ENCODE assay signal across 18 mouse cellular contexts in genomic region chr8:124463111-124463510, GRCm38 (mm10). TPM values are rescaled to one million over a fixed set of nuclear protein-coding genes. Genes with fewer than 3 reads are reported as not detected.
DNase-seq lines count a peak whose midpoint lies in the region; ATAC-seq and TF ChIP-seq lines count a peak whose summit lies in the region.
"Had no signal": no experiment of that assay in that cellular context is flagged by ENCODE, and none has a peak within 500 bp of the region (broad histone marks: within the 10 kb centered on the region; RNA-seq: fewer than 3 reads in every experiment).

No protein-coding gene starts in this region.

- ATAC-seq in hindbrain, postnatal 0 days, result peak; percentile 10; the same call in 1 of the 2 replicates
- ATAC-seq in hindbrain, embryonic 14.5 days (ENCODE audit: low FRiP score), result no peak
- ATAC-seq in hindbrain, embryonic 16.5 days, result no peak
- ATAC-seq: forebrain, embryonic 13.5 days had no signal

- no peak overlapping the region for H3K9ac ChIP-seq in hindbrain, postnatal 0 days (replicated peaks; ENCODE audit: low read length)
- H3K9ac ChIP-seq in hindbrain, embryonic 14.5 days, result no peak overlapping the region
- H3K9ac ChIP-seq in hindbrain, embryonic 16.5 days (ENCODE audit: low read depth, low read length), result no peak overlapping the region
- H3K9ac ChIP-seq: forebrain, embryonic 13.5 days; hindbrain, embryonic 15.5 days; liver, embryonic 13.5 days; stomach, embryonic 15.5 days had no signal

- no peak for TF ChIP-seq POLR2A in olfactory bulb, adult 2 months (IDR thresholded peaks at IDR 0.05; ENCODE audit: insufficient read depth, low read depth, low read length)

- no peaks in the 10 kb centered on the region for H3K27me3 ChIP-seq in hindbrain, postnatal 0 days (ENCODE audit: insufficient read depth, low read length)
- no peaks in the 10 kb centered on the region for H3K27me3 ChIP-seq in hindbrain, embryonic 14.5 days (ENCODE audit: control insufficient read depth, insufficient read depth, low read length)
- H3K27me3 ChIP-seq in hindbrain, embryonic 16.5 days (replicated peaks; ENCODE audit: control insufficient read depth, insufficient read depth, low read length), result no peaks in the 10 kb centered on the region
- H3K27me3 ChIP-seq: hindbrain, embryonic 15.5 days; liver, embryonic 13.5 days; stomach, embryonic 15.5 days had no signal

- WGBS in hindbrain, postnatal 0 days, result 24% methylated on average over 4 of the region's 4 CpGs
- WGBS in hindbrain, embryonic 14.5 days, result 29% methylated on average over 4 of the region's 4 CpGs
- WGBS in olfactory bulb, adult 2 months, result 24% methylated on average over 4 of the region's 4 CpGs
- 37% methylated on average over 4 of the region's 4 CpGs for WGBS in hindbrain, embryonic 16.5 days

- H3K36me3 ChIP-seq in hindbrain, postnatal 0 days (ENCODE audit: insufficient read depth, low read length), result no peaks in the 10 kb centered on the region
- H3K36me3 ChIP-seq in hindbrain, embryonic 14.5 days (replicated peaks; ENCODE audit: control insufficient read depth, insufficient read depth), result no peaks in the 10 kb centered on the region
- no peaks in the 10 kb centered on the region for H3K36me3 ChIP-seq in hindbrain, embryonic 16.5 days (ENCODE audit: control insufficient read depth, insufficient read depth, low read length)
- H3K36me3 ChIP-seq: hindbrain, embryonic 15.5 days; liver, embryonic 13.5 days; stomach, embryonic 15.5 days had no signal

- H3K4me2 ChIP-seq in hindbrain, postnatal 0 days (ENCODE audit: low read depth, low read length), result no peak overlapping the region
- H3K4me2 ChIP-seq in hindbrain, embryonic 14.5 days (replicated peaks), result no peak overlapping the region
- H3K4me2 ChIP-seq in hindbrain, embryonic 16.5 days (ENCODE audit: low read length), result no peak overlapping the region
- H3K4me2 ChIP-seq: forebrain, embryonic 13.5 days; hindbrain, embryonic 15.5 days; liver, embryonic 13.5 days; stomach, embryonic 15.5 days had no signal

- no peaks in the 10 kb centered on the region for H3K9me3 ChIP-seq in hindbrain, postnatal 0 days (ENCODE audit: low read length)
- no peaks in the 10 kb centered on the region for H3K9me3 ChIP-seq in hindbrain, embryonic 14.5 days (ENCODE audit: control insufficient read depth, low read length)
- H3K9me3 ChIP-seq in hindbrain, embryonic 16.5 days (ENCODE audit: control insufficient read depth, low read length), result no peaks in the 10 kb centered on the region
- H3K9me3 ChIP-seq: forebrain, embryonic 13.5 days; hindbrain, embryonic 15.5 days; liver, embryonic 13.5 days; stomach, embryonic 15.5 days had no signal

- H3K4me1 ChIP-seq in hindbrain, postnatal 0 days (ENCODE audit: insufficient read depth, low read length), result 0 out of 2 replicates have a peak, but pooled peaks cover 7% of the 10 kb centered on the region
- H3K4me1 ChIP-seq in hindbrain, embryonic 14.5 days (replicated peaks; ENCODE audit: control insufficient read depth, insufficient read depth, low read length), result 0 out of 2 replicates have a peak, but pooled peaks cover 14% of the 10 kb centered on the region
- H3K4me1 ChIP-seq in olfactory bulb, adult 2 months (ENCODE audit: control insufficient read depth, insufficient read depth, low read length), result peaks cover 30% of the 10 kb centered on the region
- peaks cover 7% of the 10 kb centered on the region for H3K4me1 ChIP-seq in hindbrain, embryonic 16.5 days (ENCODE audit: control insufficient read depth, insufficient read depth, low read depth, low read length)
- H3K4me1 ChIP-seq: liver, embryonic 13.5 days; stomach, embryonic 15.5 days had no signal

- TF ChIP-seq CTCF in hindbrain, postnatal 0 days (IDR thresholded peaks at IDR 0.05; ENCODE audit: low read depth), result no peak; the same call in 1 of the 2 replicates
- no peak for TF ChIP-seq CTCF in olfactory bulb, adult 2 months (IDR thresholded peaks at IDR 0.05; ENCODE audit: insufficient read depth, low read depth, low read length)

- DNase-seq in cerebellum, postnatal 14 days, result peak; percentile 26 to 32
- DNase-seq in cerebellum, postnatal 4 days (ENCODE audit: low spot score in 2 of 2), result no peak
- peak; percentile 31 for DNase-seq in hindbrain, postnatal 0 days (ENCODE audit: low spot score)
- no peak for DNase-seq in hindbrain, embryonic 14.5 days (ENCODE audit: low spot score)
- peak; percentile 29 for DNase-seq in right cerebral cortex, adult 18-20 months
- no peak for DNase-seq in right cerebral cortex, postnatal 25 days
- DNase-seq: cerebellum, adult 11 months; kidney, adult 11 months; kidney, postnatal 10 days; liver, embryonic 13.5 days; thymus, adult 2 months had no signal

- H3K4me3 ChIP-seq in hindbrain, postnatal 0 days (ENCODE audit: low read length), result no peak overlapping the region
- H3K4me3 ChIP-seq in hindbrain, embryonic 14.5 days (replicated peaks; ENCODE audit: low read length), result no peak overlapping the region
- H3K4me3 ChIP-seq in olfactory bulb, adult 2 months (ENCODE audit: insufficient read depth, low read depth, low read length), result no peak overlapping the region
- no peak overlapping the region for H3K4me3 ChIP-seq in hindbrain, embryonic 16.5 days (ENCODE audit: low read length)
- H3K4me3 ChIP-seq: forebrain, embryonic 13.5 days; hindbrain, embryonic 15.5 days; liver, embryonic 13.5 days; stomach, embryonic 15.5 days had no signal

- H3K27ac ChIP-seq in hindbrain, postnatal 0 days, result no peak overlapping the region
- no peak overlapping the region for H3K27ac ChIP-seq in hindbrain, embryonic 14.5 days
- peak overlapping the region; percentile 64 for H3K27ac ChIP-seq in olfactory bulb, adult 2 months (ENCODE audit: insufficient read depth, low read depth, low read length)
- H3K27ac ChIP-seq in hindbrain, embryonic 16.5 days (ENCODE audit: low read depth, low read length), result no peak overlapping the region
- H3K27ac ChIP-seq: forebrain, embryonic 13.5 days; hindbrain, embryonic 15.5 days; liver, embryonic 13.5 days; stomach, embryonic 15.5 days had no signal

RNA-seq across cellular contexts. Expression of gene Pgbd5, which starts 23.7 kb away (rescaled TPM):
- total RNA-seq in hindbrain, postnatal 0 days (2014; rRNA removed), result 68.7 and 74.1 TPM in 2 replicates
- polyA plus RNA-seq in hindbrain, postnatal 0 days (2015; fragmentation: Nextera tagmentation; extraction: Ambion mirVana), result 15.8 and 15.9 TPM in 2 replicates
- 16.9 and 18.8 TPM in 2 replicates for polyA plus RNA-seq in hindbrain, embryonic 14.5 days (2014; fragmentation: Nextera tagmentation; extraction: Ambion mirVana)
- polyA plus RNA-seq in olfactory bulb, adult 2 months (2012; ENCODE audit: insufficient read depth, insufficient read length, low replicate concordance, missing spikeins), result not detected in 2 replicates
- polyA plus RNA-seq in hindbrain, embryonic 16.5 days (2015; fragmentation: Nextera tagmentation; extraction: Ambion mirVana), result 12.8 and 13.6 TPM in 2 replicates
- total RNA-seq: megakaryocyte progenitor cell, adult 5-6 weeks; MEL had no signal

RNA-seq across cellular contexts. Expression of gene Cog2, which starts 57.5 kb away (rescaled TPM):
- 29.4 and 30.0 TPM in 2 replicates for total RNA-seq in hindbrain, postnatal 0 days (2014; rRNA removed)
- polyA plus RNA-seq in hindbrain, postnatal 0 days (2015; fragmentation: Nextera tagmentation; extraction: Ambion mirVana), result 17.3 and 21.4 TPM in 2 replicates
- 32.5 and 34.7 TPM in 2 replicates for polyA plus RNA-seq in hindbrain, embryonic 14.5 days (2014; fragmentation: Nextera tagmentation; extraction: Ambion mirVana)
- polyA plus RNA-seq in olfactory bulb, adult 2 months (2012; ENCODE audit: insufficient read depth, insufficient read length, low replicate concordance, missing spikeins), result not detected in 2 replicates
- 30.3 and 34.5 TPM in 2 replicates for polyA plus RNA-seq in hindbrain, embryonic 16.5 days (2015; fragmentation: Nextera tagmentation; extraction: Ambion mirVana)

Comparison
In these comparisons a context has a peak if more than half of its experiments do, and no peak if none do; other contexts are left out.
1. DNase-seq: peak in cerebellum, postnatal 14 days (2 of 2), hindbrain, postnatal 0 days (single experiment) and right cerebral cortex, adult 18-20 months (single experiment); none in cerebellum, postnatal 4 days (0 of 2), hindbrain, embryonic 14.5 days (single experiment) and right cerebral cortex, postnatal 25 days (single experiment).
2. RNA of gene Cog2, which starts 57.5 kb away (polyA plus RNA-seq): 32.5 to 34.7 TPM in hindbrain, embryonic 14.5 days, 30.3 to 34.5 TPM in hindbrain, embryonic 16.5 days and 17.3 to 21.4 TPM in hindbrain, postnatal 0 days; not detected in olfactory bulb, adult 2 months; every median in the first group is over 10 times any median in the second.